Mouse (Mus musculus) lung, adult 2 months (tissue): Measurements from ENCODE around the gene Pcsk7.

ENCODE experiments used
- CTCF ChIP-seq: fragments of 200-500 bp; IDR thresholded peaks from 2 replicates; pipeline ENCODE4 v1.5.1; 2011; ENCODE audit warnings: mild to moderate bottlenecking, low read length, control low read depth; ENCODE audit not compliant: insufficient read depth
- POLR2A ChIP-seq: fragments of 200-500 bp; IDR thresholded peaks from 2 replicates; pipeline ENCODE4 v1.6.1; 2011; ENCODE audit warnings: low read depth, mild to moderate bottlenecking, control low read depth, low read length, borderline replicate concordance; ENCODE audit errors: extremely low read depth

DNA sequence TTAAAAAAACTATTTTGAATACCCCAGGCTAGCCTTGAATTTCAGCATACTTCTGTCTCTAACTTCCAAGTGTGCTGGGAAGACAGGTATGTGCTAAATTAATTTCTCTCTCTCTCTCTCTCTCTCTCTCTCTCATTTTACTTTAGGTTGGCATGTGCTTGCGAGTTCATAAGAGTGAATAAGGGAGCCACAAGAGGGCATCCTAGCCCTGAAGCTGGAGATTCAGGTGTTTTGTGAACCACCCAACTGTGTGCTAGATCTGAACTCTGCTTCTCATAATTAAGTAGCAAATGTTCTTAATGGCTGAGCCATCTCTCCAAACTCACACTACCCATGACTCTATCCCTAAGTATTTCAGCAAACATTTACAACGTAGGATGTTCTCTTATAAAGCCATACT, 70.6 kb downstream of the Pcsk7 start:
- TF ChIP-seq CTCF (no peak), POLR2A (no peak)
